Mouse (Mus musculus) CH12.LX (cell line): ENCODE measurements around the gene Olfr33. TPM values are rescaled to one million over a fixed set of nuclear protein-coding genes. Genes with fewer than 3 reads are reported as not detected.

ENCODE experiments used
- DNase-seq: peaks from one replicate; pipeline ENCODE4 v3.0.0-alpha.2; 2013; ENCODE audit errors: extremely low read depth
- H3K27ac ChIP-seq: 2 replicates; pipeline ENCODE4 v1.5.1; 2012; ENCODE audit warnings: low read depth, mild to moderate bottlenecking, control low read depth, moderate library complexity; ENCODE audit not compliant: insufficient read depth
- H3K27me3 ChIP-seq: replicated peaks from 2 replicates; pipeline ENCODE3; 2012; ENCODE audit warnings: inconsistent platforms
- H3K36me3 ChIP-seq, 2 experiments: replicated peaks in 1 of 2; 2 replicates each; pipeline versions ENCODE3 to v1.6.1; 2012; ENCODE audit warnings: inconsistent platforms in 1 of 2, low read length in 1 of 2, mild to moderate bottlenecking in 1 of 2, mixed read lengths in 1 of 2, moderate library complexity in 1 of 2; ENCODE audit not compliant: control insufficient read depth in 1 of 2, insufficient read depth in 1 of 2
- H3K4me1 ChIP-seq, 2 experiments: 2 replicates each; pipeline ENCODE4 v1.6.1; 2012; ENCODE audit warnings: inconsistent platforms in 1 of 2, moderate library complexity in 1 of 2; ENCODE audit not compliant: insufficient read depth in 2 of 2, control insufficient read depth in 1 of 2
- H3K4me2 ChIP-seq: 2 replicates; pipeline ENCODE4 v1.6.1; 2012; ENCODE audit warnings: low read depth, mild to moderate bottlenecking, control low read depth; ENCODE audit not compliant: poor library complexity, insufficient read depth, severe bottlenecking
- H3K4me3 ChIP-seq, 3 experiments: fragments of 150-350 bp in 1 of 3; sonication (generic) in 1 of 3; replicated peaks in 1 of 3; 2 replicates each; pipeline versions ENCODE3 to v1.5.1; 2011 to 2012; ENCODE audit warnings: low read depth in 2 of 3, low read length in 2 of 3, mild to moderate bottlenecking in 2 of 3, moderate library complexity in 2 of 3, control low read depth in 1 of 3, improper control_type of control experiment in 1 of 3, inconsistent platforms in 1 of 3, mixed read lengths in 1 of 3; ENCODE audit not compliant: poor library complexity in 1 of 3
- H3K79me2 ChIP-seq: replicated peaks from 2 replicates; pipeline ENCODE4 v1.6.1; 2012; ENCODE audit warnings: mild to moderate bottlenecking, moderate library complexity; ENCODE audit not compliant: control insufficient read depth, poor library complexity, insufficient read depth, severe bottlenecking; ENCODE audit errors: extremely low read depth
- H3K9ac ChIP-seq: 2 replicates; pipeline ENCODE4 v1.6.1; 2012; ENCODE audit warnings: low read depth, mild to moderate bottlenecking, control low read depth, moderate library complexity; ENCODE audit not compliant: insufficient read depth
- H3K9me3 ChIP-seq: replicated peaks from 2 replicates; pipeline ENCODE3; 2012; ENCODE audit warnings: low read length, inconsistent platforms, mixed read lengths
- CHD1 ChIP-seq: IDR thresholded peaks from 2 replicates; pipeline ENCODE4 v1.6.1; 2012; ENCODE audit warnings: low read depth, low read length, improper control_type of control experiment, inconsistent platforms
- CTCF ChIP-seq, 2 experiments: IDR thresholded peaks in 1 of 2; conservative IDR thresholded peaks in 1 of 2; 2 replicates each; pipeline ENCODE4 v1.5.1; 2011 to 2012; ENCODE audit warnings: low read depth in 2 of 2, low read length in 2 of 2, improper control_type of control experiment in 1 of 2, inconsistent platforms in 1 of 2, mild to moderate bottlenecking in 1 of 2, moderate library complexity in 1 of 2
- E2F4 ChIP-seq: IDR thresholded peaks from 2 replicates; pipeline ENCODE4 v1.6.1; 2011; ENCODE audit warnings: low read depth, low read length, improper control_type of control experiment; ENCODE audit not compliant: insufficient replicate concordance
- ELF1 ChIP-seq: IDR thresholded peaks from 2 replicates; pipeline ENCODE4 v1.6.1; 2014; ENCODE audit warnings: low read depth, mild to moderate bottlenecking, inconsistent platforms, low read length, improper control_type of control experiment
- HCFC1 ChIP-seq: IDR thresholded peaks from 2 replicates; pipeline ENCODE4 v1.6.1; 2012; ENCODE audit warnings: low read depth, mild to moderate bottlenecking, inconsistent platforms, low read length, improper control_type of control experiment
- IRF4 ChIP-seq: IDR thresholded peaks from 2 replicates; pipeline ENCODE4 v1.6.1; 2014; ENCODE audit warnings: low read depth, mild to moderate bottlenecking, inconsistent platforms, low read length, improper control_type of control experiment
- JUN ChIP-seq: IDR thresholded peaks from 2 replicates; pipeline ENCODE4 v1.6.1; 2011; ENCODE audit warnings: low read depth, mild to moderate bottlenecking, low read length, improper control_type of control experiment, moderate library complexity; ENCODE audit not compliant: insufficient read depth
- JUND ChIP-seq: conservative IDR thresholded peaks from 2 replicates; pipeline ENCODE4 v1.6.1; 2011; ENCODE audit warnings: low read depth, low read length, improper control_type of control experiment
- MAX ChIP-seq: IDR thresholded peaks from 2 replicates; pipeline ENCODE4 v1.6.1; 2011; ENCODE audit warnings: low read length, improper control_type of control experiment
- MXI1 ChIP-seq: IDR thresholded peaks from 2 replicates; pipeline ENCODE4 v1.6.1; 2011; ENCODE audit warnings: mild to moderate bottlenecking, low read depth, low read length, improper control_type of control experiment
- MYC ChIP-seq: IDR thresholded peaks from 2 replicates; pipeline ENCODE4 v1.6.1; 2011; ENCODE audit warnings: low read depth, mild to moderate bottlenecking, improper control_type of control experiment, low read length
- NELFE ChIP-seq: IDR thresholded peaks from 2 replicates; pipeline ENCODE4 v1.6.1; 2011; ENCODE audit warnings: low read depth, low read length, improper control_type of control experiment
- NRF1 ChIP-seq: IDR thresholded peaks from 2 replicates; pipeline ENCODE4 v1.6.1; 2014; ENCODE audit warnings: low read depth, mild to moderate bottlenecking, inconsistent platforms, low read length, improper control_type of control experiment, moderate library complexity
- PAX5 ChIP-seq: IDR thresholded peaks from 2 replicates; pipeline ENCODE4 v1.6.1; 2012; ENCODE audit warnings: low read length, inconsistent platforms, mixed read lengths
- RAD21 ChIP-seq: IDR thresholded peaks from 2 replicates; pipeline ENCODE4 v1.6.1; 2011; ENCODE audit warnings: low read depth, mild to moderate bottlenecking, low read length, improper control_type of control experiment, moderate library complexity
- UBTF ChIP-seq: IDR thresholded peaks from 2 replicates; pipeline ENCODE4 v1.6.1; 2012; ENCODE audit warnings: low read depth, mild to moderate bottlenecking, inconsistent platforms, low read length, improper control_type of control experiment, moderate library complexity
- USF2 ChIP-seq: conservative IDR thresholded peaks from 2 replicates; pipeline ENCODE4 v1.6.1; 2011; ENCODE audit warnings: low read depth, low read length, improper control_type of control experiment
- ZC3H11A ChIP-seq: IDR thresholded peaks from 2 replicates; pipeline ENCODE4 v1.6.1; 2012; ENCODE audit warnings: low read depth, mild to moderate bottlenecking, inconsistent platforms, low read length, improper control_type of control experiment
- ZKSCAN1 ChIP-seq: IDR thresholded peaks from 2 replicates; pipeline ENCODE4 v1.6.1; 2012; ENCODE audit warnings: low read depth, inconsistent platforms, low read length, improper control_type of control experiment, borderline replicate concordance
- ZNF384 ChIP-seq: IDR thresholded peaks from 2 replicates; pipeline ENCODE4 v1.6.1; 2012; ENCODE audit warnings: low read depth, low read length, improper control_type of control experiment, inconsistent platforms
- dilution Hi-C: fragments of 300-500 bp; cut with MboI; formaldehyde crosslinking; loops from 2 replicates; pipeline ENCODE4 v1.14.3; 2020; ENCODE audit warnings: low sequenced_read_pairs; ENCODE audit not compliant: extremely low pct_unique_long_range_greater_than_20kb, extremely low pct_ligation_motif_present
- in situ Hi-C: fragments of 300-500 bp; cut with MboI; formaldehyde crosslinking; loops from 3 replicates; pipeline ENCODE4 v1.14.3; 2019; ENCODE audit warnings: low sequenced_read_pairs, low pct_ligation_motif_present, low pct_unique_long_range_greater_than_20kb, mixed read lengths
- polyA plus RNA-seq: library from polyadenylated mRNA; unstranded; fragments of >175 nt; gene quantifications from 2 replicates; pipeline ENCODE4 v1.2.1, GENCODE M21; 2012; ENCODE audit warnings: low read depth; ENCODE audit not compliant: insufficient read length
- total RNA-seq, 2 experiments: library from RNA; depleted of rRNA; stranded (reverse); fragments of 300-350 nt in 1 of 2; fragments of >200 nt in 1 of 2; gene quantifications; 2 replicates each; pipeline ENCODE4 v1.2.3; 2012 to 2014

The Olfr33 gene
- total and polyA plus RNA-seq, 3 experiments = not detected

DNA sequence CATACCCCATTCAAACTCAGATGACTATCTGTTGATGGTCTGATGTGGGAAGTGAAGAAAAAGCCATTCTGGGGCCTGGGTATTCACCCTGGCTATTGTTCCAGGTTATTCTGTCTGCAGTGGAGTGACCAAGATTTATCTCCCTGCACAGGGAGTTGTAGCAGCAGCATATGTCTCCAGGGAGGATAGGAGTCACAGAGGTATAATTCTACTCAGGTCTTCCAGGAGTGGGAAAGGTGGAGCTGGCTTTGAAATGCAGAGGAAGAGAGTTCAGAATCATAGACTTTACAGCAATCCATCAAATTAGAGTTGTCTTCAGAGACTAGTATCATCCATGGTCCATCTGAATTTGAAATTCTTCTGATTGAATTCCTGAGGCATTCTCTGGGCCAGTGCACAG is 8.5 kb upstream of the Olfr33 start, which contains the start of gene Olfr559:
Olfr559 (minus strand) TSS at position 101 of the 400 bp plus-strand sequence.
- Histone ChIP-seq H3K79me2 (no peaks in the 10 kb centered on the region), H3K9me3 (no peaks in the 10 kb centered on the region), H3K4me3 (no peak within 1 kb of the TSS), H3K9ac (no peak within 1 kb of the TSS), H3K27me3 (no peaks in the 10 kb centered on the region), H3K36me3 (no peaks in the 10 kb centered on the region), H3K4me1 (no peaks in the 10 kb centered on the region), H3K27ac (no peak within 1 kb of the TSS), H3K4me2 (no peak within 1 kb of the TSS)
- dilution Hi-C loops = no loop called here
- in situ Hi-C loops = no loop called here
- TF ChIP-seq NELFE = no peak
- TF ChIP-seq USF2 = no peak
- no peak for TF ChIP-seq JUN
- TF ChIP-seq HCFC1 = no peak
- no peak for TF ChIP-seq UBTF
- no peak for TF ChIP-seq ZNF384
- TF ChIP-seq MAX = no peak
- TF ChIP-seq JUND = no peak
- TF ChIP-seq ZKSCAN1 = no peak
- TF ChIP-seq RAD21 = no peak
- TF ChIP-seq CHD1 = no peak
- TF ChIP-seq PAX5 = no peak
- TF ChIP-seq CTCF (conservative IDR thresholded peaks at IDR 0.05 in 1 of 2, IDR thresholded peaks at IDR 0.05 in 1 of 2; ENCODE audit: low read depth in 2 of 2, low read length in 2 of 2) = no peak
- TF ChIP-seq ELF1 = no peak
- TF ChIP-seq IRF4 = no peak
- TF ChIP-seq E2F4 = no peak
- TF ChIP-seq NRF1 = no peak
- no peak for DNase-seq

DNA sequence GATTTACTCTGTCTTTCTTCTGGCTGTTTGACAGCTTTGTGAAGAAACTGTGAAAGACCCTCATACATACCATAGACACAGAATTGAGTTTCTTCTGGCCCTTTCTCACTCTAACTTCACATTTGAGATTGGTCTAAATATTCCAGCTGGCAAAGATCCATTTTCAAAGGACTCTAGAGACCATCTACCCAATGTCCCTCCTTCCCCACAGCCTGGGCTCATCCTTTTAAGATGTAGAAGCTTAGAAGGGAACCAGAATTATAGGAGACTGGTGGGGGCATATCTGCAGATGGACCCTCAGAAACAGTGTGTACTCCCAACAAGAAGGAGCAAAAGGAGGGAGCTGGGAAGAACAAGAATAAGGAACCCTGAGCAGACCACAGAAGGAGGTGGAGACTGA is 17.0 kb downstream of the Olfr33 start, which contains the start of gene Olfr558:
Olfr558 (plus strand) TSS at position 301 of the 400 bp plus-strand sequence.
- no peaks in the 10 kb centered on the region for H3K79me2 ChIP-seq
- in situ Hi-C loops (no loop called here), dilution Hi-C loops (no loop called here)
- H3K36me3 ChIP-seq = no peaks in the 10 kb centered on the region
- TF ChIP-seq MXI1 (no peak), MYC (no peak), HCFC1 (no peak), ELF1 (no peak), ZC3H11A (no peak), CHD1 (no peak), RAD21 (no peak)
- no peaks in the 10 kb centered on the region for H3K27me3 ChIP-seq
- H3K4me2 ChIP-seq = no peak within 1 kb of the TSS
- H3K9ac ChIP-seq = no peak within 1 kb of the TSS
- 0 out of 4 replicates have a peak, but pooled peaks cover 0 to 2% of the 10 kb centered on the region in 2 experiments for H3K4me1 ChIP-seq
- no peaks in the 10 kb centered on the region for H3K9me3 ChIP-seq
- no peak for DNase-seq
- no peak within 1 kb of the TSS for H3K4me3 ChIP-seq
- no peak within 1 kb of the TSS for H3K27ac ChIP-seq
